Mouse (Mus musculus): Measurements from ENCODE around the gene Gm10803. TPM values are rescaled to one million over a fixed set of nuclear protein-coding genes. Genes with fewer than 3 reads are reported as not detected.

Gm10803 gene
- total RNA-seq, 2 experiments from 2014 or later: not detected

DNA sequence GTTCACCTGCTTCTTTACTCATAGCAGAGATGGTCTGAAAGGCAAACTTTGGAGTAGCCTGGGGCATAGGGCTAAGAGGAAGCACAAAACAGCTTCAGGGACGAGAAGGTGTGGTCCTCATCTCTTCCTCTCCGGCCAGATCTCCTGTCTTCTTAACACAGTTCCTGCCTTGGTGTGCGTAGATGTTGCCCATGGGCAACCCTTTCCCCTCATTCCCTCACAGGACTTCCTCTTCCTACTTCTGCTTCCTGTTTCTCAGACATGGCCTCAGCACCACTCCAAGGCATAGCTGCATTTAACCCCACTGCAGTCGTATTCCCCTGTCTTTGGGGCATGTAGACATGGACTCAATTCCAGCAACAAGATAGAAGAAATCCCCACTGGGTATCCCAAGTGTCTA lies 29.5 kb downstream of the Gm10803 start:
- peak; percentile 6 to 10 for DNase-seq (ENCODE audit: low spot score in 2 of 2)
- intact Hi-C loops (cut with DNase I): no loop called here

DNA sequence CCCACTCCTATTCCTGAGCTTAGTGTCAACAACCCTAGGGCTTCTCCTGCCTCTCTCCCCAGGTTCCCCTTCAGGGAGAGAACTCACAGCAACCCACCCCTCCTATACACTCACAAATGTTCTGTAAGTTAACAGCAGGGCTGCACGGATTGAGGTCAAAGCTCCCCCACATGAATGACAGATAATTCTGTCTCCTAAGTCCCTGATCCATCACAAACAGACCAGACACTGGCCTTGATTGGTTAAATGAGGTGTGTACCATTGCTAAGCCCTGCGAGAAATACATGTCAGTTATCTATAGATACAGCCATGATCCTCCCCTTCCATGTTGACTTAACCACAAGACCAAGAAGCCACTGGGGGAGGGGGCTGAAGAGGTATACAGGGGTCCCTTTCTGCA lies 31.3 kb downstream of the Gm10803 start:
- no peak for DNase-seq (ENCODE audit: low spot score in 2 of 2)
- intact Hi-C loops (cut with DNase I): no loop called here

DNA sequence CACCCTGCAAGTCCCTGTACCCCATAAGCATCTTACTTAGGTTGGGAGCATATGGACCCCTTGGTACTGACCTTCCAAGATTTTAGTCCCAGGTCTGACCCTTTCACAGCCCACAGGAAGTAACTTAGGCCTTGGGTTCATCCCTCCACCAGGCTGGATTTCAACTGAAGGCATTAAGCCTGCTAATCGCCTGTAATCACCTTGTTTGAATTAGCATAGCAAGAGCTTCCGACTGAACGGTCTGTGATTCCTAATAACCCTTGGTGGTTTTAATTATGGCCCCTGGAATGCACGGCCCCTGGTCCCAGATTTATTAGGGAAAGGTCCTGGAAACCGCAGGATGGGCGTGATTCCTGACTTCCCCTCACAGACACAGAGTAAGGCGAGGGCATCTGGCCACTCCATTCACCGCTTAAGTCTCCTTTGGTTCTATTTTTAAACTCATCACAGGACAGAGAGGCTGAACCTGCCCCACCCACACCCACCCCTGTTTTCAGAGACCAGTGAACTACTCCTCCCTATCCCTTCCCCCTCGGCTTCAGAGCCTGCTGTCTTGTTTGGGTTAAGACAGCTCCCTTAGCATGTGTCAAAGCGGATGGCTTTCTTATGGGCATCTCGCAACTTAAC lies 31.9 kb downstream of the Gm10803 start:
- intact Hi-C loops (cut with DNase I): no loop called here
- DNase-seq (ENCODE audit: low spot score in 2 of 2): no peak

DNA sequence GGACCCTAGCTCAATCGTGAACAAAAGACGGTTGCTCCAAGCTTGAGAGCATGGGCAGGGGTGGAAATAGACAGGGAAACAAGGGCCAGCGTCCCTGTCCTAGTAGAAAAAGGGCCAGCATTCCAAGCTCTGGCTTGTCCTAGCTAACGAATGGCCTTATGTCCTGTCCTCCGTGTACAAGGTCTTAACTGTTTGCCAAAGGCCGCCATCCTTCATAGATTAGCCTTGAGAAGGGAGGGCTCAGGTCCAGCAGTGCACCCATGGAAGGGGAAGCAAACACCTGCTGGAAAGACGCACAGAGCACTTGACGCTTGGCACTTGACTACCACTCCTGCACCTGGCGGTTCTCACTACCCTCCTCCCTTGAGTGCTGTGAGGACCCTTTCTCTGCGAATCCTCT lies 32.8 kb downstream of the Gm10803 start:
- no peak for DNase-seq (ENCODE audit: low spot score in 2 of 2)
- intact Hi-C loops (cut with DNase I): no loop called here

DNA sequence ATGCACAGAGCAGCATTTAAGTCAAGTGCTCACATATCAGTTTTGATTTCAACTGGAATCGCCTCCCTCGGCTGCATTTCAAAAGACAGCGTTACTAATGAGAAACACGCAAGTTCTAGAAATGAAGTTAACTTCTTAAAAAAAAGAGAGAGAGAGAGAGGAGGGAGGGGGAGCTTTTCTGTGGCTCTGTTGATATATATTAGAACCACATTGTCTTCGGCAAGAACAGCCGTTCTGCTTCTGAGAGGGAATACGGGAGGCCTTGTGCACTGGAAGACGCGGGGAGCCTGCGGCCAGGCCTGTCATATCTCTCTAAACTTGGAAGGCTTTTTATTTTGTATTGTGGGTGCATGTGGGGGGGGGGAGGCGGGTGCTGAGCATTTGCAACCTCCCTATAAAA lies 36.8 kb downstream of the Gm10803 start:
- intact Hi-C loops (cut with DNase I): no loop called here
- DNase-seq (ENCODE audit: low spot score in 2 of 2): no peak

DNA sequence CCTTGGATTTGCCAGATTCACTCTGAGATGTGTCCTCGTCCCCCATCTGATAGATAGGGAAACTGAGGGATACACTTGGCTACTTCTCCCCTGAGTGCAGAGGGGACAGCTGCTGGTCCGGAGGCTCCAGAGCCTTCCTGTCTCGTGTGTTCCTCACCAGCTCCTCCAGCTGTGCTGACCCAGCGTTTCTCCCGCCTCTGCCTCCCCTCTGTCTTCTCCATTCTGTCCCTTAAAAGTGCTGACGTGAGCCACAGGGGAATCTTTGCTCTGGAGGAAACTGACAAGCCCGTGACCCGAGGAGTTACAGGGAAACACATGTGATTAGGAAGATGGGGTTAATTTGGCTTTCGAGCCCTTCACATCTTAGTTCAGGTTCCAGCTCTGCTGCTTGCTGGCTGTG lies 39.4 kb downstream of the Gm10803 start:
- intact Hi-C loops (cut with DNase I): no loop called here
- DNase-seq (ENCODE audit: low spot score in 2 of 2): peak; percentile 25 to 41

DNA sequence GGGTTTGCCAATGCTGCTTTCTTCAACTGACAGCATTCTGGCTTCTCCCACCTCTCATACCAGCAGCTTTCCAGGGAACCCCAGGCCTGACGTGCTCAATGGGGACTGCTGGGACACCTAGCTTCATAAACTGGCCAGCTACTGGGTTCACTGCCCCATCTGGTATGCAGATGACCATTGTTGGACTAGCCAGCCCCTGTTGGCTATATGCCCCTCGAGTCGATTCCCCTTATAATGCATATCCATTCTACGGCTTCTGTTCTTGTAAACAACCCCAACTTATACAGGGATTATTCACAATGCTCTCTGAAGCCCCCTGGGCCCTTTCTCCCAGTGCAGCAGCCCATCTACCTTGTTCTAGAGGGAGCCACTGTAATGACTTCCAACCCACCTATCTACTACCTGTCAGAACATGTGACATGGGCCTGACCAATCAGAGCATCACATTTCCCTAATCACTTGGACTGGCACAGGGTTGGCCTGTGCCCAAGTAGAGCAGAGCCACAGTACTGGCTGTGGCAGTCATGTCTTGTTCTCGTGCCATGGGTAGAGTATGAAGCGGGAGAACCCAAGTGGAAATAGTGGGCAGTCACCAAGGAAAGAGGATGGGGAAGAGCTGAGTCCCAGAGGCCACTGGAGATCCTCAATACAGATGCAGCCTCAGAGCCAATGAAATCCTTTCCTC lies 44.4 kb downstream of the Gm10803 start:
- DNase-seq (ENCODE audit: low spot score in 2 of 2): no peak
- intact Hi-C loops (cut with DNase I): no loop called here

DNA sequence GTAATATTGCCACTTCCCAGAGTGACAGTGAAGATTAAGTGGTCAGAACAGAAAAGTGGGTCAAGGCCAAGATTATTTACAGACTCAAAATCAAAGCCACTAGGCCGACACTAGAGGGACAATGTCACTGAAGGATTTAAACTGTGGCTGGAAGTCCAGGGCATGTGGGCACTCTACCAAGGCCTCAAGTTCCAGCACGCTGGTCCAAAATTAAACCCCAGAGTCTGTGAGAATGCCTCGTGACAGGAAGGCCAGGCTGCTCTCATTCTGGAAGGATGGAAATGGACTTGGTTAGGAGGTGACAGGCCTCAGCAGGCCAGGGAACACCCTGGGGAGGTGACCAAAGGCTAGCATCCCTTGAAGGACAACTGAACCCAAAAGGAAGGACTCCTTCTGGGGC lies 48.4 kb downstream of the Gm10803 start:
- intact Hi-C loops (cut with DNase I): no loop called here
- DNase-seq (ENCODE audit: low spot score in 2 of 2): no peak

DNA sequence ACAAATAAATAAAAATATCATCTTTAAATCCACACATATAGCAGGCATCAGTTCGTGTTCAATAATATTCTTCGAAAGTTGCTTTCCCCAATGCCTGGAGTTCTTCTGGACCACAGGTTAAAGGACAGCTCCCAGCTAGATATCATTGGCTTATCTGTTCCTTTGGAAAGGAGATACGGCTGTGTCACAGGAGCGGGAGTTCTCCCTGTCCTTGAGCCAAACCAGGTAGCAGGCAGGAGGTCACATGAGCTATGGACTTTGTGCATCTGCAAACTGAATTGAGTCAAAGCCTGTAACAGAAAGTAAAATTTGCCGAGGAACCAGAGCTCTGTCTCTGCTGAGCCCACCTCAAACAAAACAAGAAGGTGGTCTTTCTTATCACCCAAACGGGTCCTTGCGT lies 52.7 kb downstream of the Gm10803 start:
- no peak for DNase-seq (ENCODE audit: low spot score in 2 of 2)
- intact Hi-C loops (cut with DNase I): no loop called here

Other genes starting within 250 kb of the Gm10803 start
- 1 to 10 TPM; 3.5 to 7.4 TPM for gene Tspan18, start 226.1 kb upstream of the Gm10803 start, total RNA-seq (2021)
- 10 to 100 TPM in 1 of 2 experiments, 1 to 10 TPM in 1; 9.5 to 10.1 TPM for gene Cd82, start 97.4 kb upstream of the Gm10803 start, total RNA-seq (2021)
- gene Alx4, start 81.8 kb downstream of the Gm10803 start, total RNA-seq (2021): 1 to 10 TPM; 1.1 to 1.3 TPM